Mouse (Mus musculus) heart, adult 2 months (tissue): ENCODE data around the gene H2-K1. TPM values are rescaled to one million over a fixed set of nuclear protein-coding genes. Genes with fewer than 3 reads are reported as not detected.

ENCODE experiments used
- DNase-seq, 2 experiments: peaks; one replicate each; pipeline ENCODE4 v3.0.0; 2021
- H3K27ac ChIP-seq: fragments of 200-600 bp; 2 replicates; pipeline ENCODE4 v1.8.1; 2022
- H3K27me3 ChIP-seq: fragments of 200-500 bp; 2 replicates; pipeline ENCODE4 v1.6.1; 2012; ENCODE audit warnings: mild to moderate bottlenecking, low read length, inconsistent platforms, mixed read lengths; ENCODE audit not compliant: control insufficient read depth, insufficient read depth
- H3K36me3 ChIP-seq: fragments of 200-500 bp; 2 replicates; pipeline ENCODE4 v1.6.1; 2012; ENCODE audit warnings: low read length, inconsistent platforms; ENCODE audit not compliant: control insufficient read depth, insufficient read depth
- H3K4me1 ChIP-seq: fragments of 200-500 bp; 2 replicates; pipeline ENCODE4 v1.6.1; 2011; ENCODE audit warnings: low read length; ENCODE audit not compliant: control insufficient read depth, insufficient read depth
- H3K4me3 ChIP-seq: fragments of 200-600 bp; 2 replicates; pipeline ENCODE4 v1.8.1; 2022
- H3K79me2 ChIP-seq: fragments of 200-500 bp; replicated peaks from 2 replicates; pipeline ENCODE4 v1.6.1; 2012; ENCODE audit warnings: mild to moderate bottlenecking, inconsistent platforms, low read length, moderate library complexity, mixed read lengths; ENCODE audit not compliant: control insufficient read depth, insufficient read depth
- H3K9ac ChIP-seq: fragments of 200-500 bp; 2 replicates; pipeline ENCODE4 v1.6.1; 2012; ENCODE audit warnings: low read depth, mild to moderate bottlenecking, control low read depth, inconsistent platforms, low read length, mixed read lengths
- CTCF ChIP-seq: fragments of 200-600 bp; IDR thresholded peaks from 2 replicates; pipeline ENCODE4 v1.8.1; 2022; ENCODE audit warnings: antibody characterized with exemption, mild to moderate bottlenecking, moderate library complexity
- EP300 ChIP-seq: fragments of 200-500 bp; IDR thresholded peaks from 2 replicates; pipeline ENCODE4 v1.6.1; 2011; ENCODE audit warnings: low read depth, low read length, control low read depth; ENCODE audit not compliant: insufficient read depth
- POLR2A ChIP-seq: fragments of 200-500 bp; IDR thresholded peaks from 2 replicates; pipeline ENCODE4 v1.6.1; 2011; ENCODE audit warnings: mild to moderate bottlenecking, low read depth, low read length, control low read depth; ENCODE audit not compliant: insufficient read depth
- WGBS: fragments of 180-500 bp; shearing (Covaris S2); methylation state at CpG from one replicate; pipeline ENCODE4 v1.1.7; 2018; 5-methylcytosine and 5-hydroxymethylcytosine counted together
- intact Hi-C: fragments of 180-260 bp; cut with DNase I; formaldehyde crosslinking; loops from one replicate; pipeline ENCODE4 v1.15.1; 2025
- polyA plus RNA-seq: library from polyadenylated mRNA; depleted of rRNA; stranded (reverse); fragments of >200 nt; gene quantifications from 2 replicates; pipeline ENCODE4 v1.2.3, GENCODE M21; 2012
- total RNA-seq, 2 experiments: library from RNA; stranded (reverse); gene quantifications; 2 replicates each; pipeline ENCODE4 v1.2.3; 2021

H2-K1 gene
- total and polyA plus RNA-seq, 3 experiments: 103 to 1,075 (median 117) TPM

- Histone ChIP-seq H3K36me3 (no peaks in the 10 kb centered on the region), H3K27me3 (no peaks in the 10 kb centered on the region), H3K27ac (no peak overlapping the region), H3K9ac (no peak overlapping the region), H3K4me3 (no peak overlapping the region), H3K4me1 (no peaks in the 10 kb centered on the region), H3K79me2 (0 out of 2 replicates have a peak, but pooled peaks cover 1% of the 10 kb centered on the region)
- TF ChIP-seq EP300 (no peak), CTCF (no peak), POLR2A (no peak)
- intact Hi-C loops: loop anchor here (1.0 kb wide), 1 partner anchor 1336 kb away; no protein-coding TSS in a partner anchor
- 88% methylated on average over 16 of the region's 16 CpGs for WGBS
- no peak for DNase-seq
Observed at GRCm38 (mm10) chr17:33965846-33966550, 34.1 kb downstream of the H2-K1 start.

GRCm38 (mm10) chr17:33965082-33965845 is 34.9 kb downstream of the H2-K1 start:
- Histone ChIP-seq H3K36me3 (no peaks in the 10 kb centered on the region), H3K27me3 (no peaks in the 10 kb centered on the region), H3K4me3 (no peak overlapping the region), H3K9ac (no peak overlapping the region), H3K27ac (no peak overlapping the region), H3K4me1 (no peaks in the 10 kb centered on the region), H3K79me2 (0 out of 2 replicates have a peak, but pooled peaks cover 1% of the 10 kb centered on the region)
- TF ChIP-seq CTCF: no peak
- TF ChIP-seq POLR2A: no peak
- no peak for TF ChIP-seq EP300
- no peak for DNase-seq
- 85% methylated on average over 17 of the region's 17 CpGs for WGBS
- intact Hi-C loops: loop anchor here (1.0 kb wide), 1 partner anchor 1337 kb away; no protein-coding TSS in a partner anchor

GRCm38 (mm10) chr17:33962876-33963275 is 37.3 kb downstream of the H2-K1 start:
- Histone ChIP-seq H3K9ac (no peak overlapping the region), H3K27me3 (no peaks in the 10 kb centered on the region), H3K27ac (no peak overlapping the region), H3K36me3 (no peaks in the 10 kb centered on the region), H3K4me3 (no peak overlapping the region), H3K4me1 (no peaks in the 10 kb centered on the region), H3K79me2 (0 out of 2 replicates have a peak, but pooled peaks cover 1% of the 10 kb centered on the region)
- intact Hi-C loops: no loop called here
- TF ChIP-seq CTCF (no peak), POLR2A (no peak), EP300 (no peak)
- DNase-seq: no peak
- 88% methylated on average over 7 of the region's 7 CpGs for WGBS

DNA sequence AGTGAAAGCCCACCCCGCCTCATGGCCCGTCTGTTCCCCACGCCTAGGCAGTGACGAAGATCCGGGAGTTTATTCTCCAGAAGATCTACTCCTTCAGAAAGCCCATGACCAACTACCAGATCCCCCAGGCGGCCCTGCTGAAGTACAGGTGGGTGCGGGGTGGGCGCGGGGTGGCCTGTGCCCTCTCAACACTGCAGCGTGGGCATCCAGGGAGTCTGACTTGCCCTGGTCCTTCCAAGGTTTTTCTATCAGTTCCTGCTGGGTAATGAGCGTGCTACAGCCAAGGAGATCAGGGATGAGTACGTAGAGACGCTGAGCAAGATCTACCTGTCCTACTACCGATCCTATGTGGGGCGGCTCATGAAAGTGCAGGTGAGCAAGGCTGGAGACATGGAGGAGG is 40.2 kb downstream of the H2-K1 start:
- no peak for TF ChIP-seq POLR2A
- no peak for TF ChIP-seq CTCF
- no peak for TF ChIP-seq EP300
- Histone ChIP-seq H3K4me3 (no peak overlapping the region), H3K36me3 (no peaks in the 10 kb centered on the region), H3K27ac (no peak overlapping the region), H3K79me2 (0 out of 2 replicates have a peak, but pooled peaks cover 1% of the 10 kb centered on the region), H3K27me3 (no peaks in the 10 kb centered on the region), H3K4me1 (no peaks in the 10 kb centered on the region; the same call in 1 of the 2 replicates), H3K9ac (no peak overlapping the region)
- DNase-seq: no peak
- intact Hi-C loops: no loop called here
- WGBS: 93% methylated on average over 15 of the region's 15 CpGs

GRCm38 (mm10) chr17:33959135-33959534 is 41.0 kb downstream of the H2-K1 start:
- WGBS: 93% methylated on average over 13 of the region's 13 CpGs
- no peak for DNase-seq
- intact Hi-C loops: no loop called here
- 0 out of 2 replicates have a peak, but pooled peaks cover 1% of the 10 kb centered on the region for H3K79me2 ChIP-seq
- H3K27me3 ChIP-seq: no peaks in the 10 kb centered on the region
- H3K36me3 ChIP-seq: peaks cover under 1% of the 10 kb centered on the region; the same call in 1 of the 2 replicates
- no peak overlapping the region for H3K9ac ChIP-seq
- no peak overlapping the region for H3K27ac ChIP-seq
- TF ChIP-seq CTCF (no peak), POLR2A (no peak), EP300 (no peak)
- H3K4me1 ChIP-seq: peaks cover 4% of the 10 kb centered on the region; the same call in 1 of the 2 replicates
- no peak overlapping the region for H3K4me3 ChIP-seq

GRCm38 (mm10) chr17:33958451-33958850 is 41.7 kb downstream of the H2-K1 start:
- intact Hi-C loops: no loop called here
- no peak for DNase-seq
- Histone ChIP-seq H3K9ac (no peak overlapping the region), H3K79me2 (0 out of 2 replicates have a peak, but pooled peaks cover under 1% of the 10 kb centered on the region), H3K4me1 (peaks cover 4% of the 10 kb centered on the region; the same call in 1 of the 2 replicates), H3K36me3 (peaks cover 3% of the 10 kb centered on the region; the same call in 1 of the 2 replicates), H3K27me3 (no peaks in the 10 kb centered on the region), H3K4me3 (no peak overlapping the region), H3K27ac (no peak overlapping the region)
- no peak for TF ChIP-seq POLR2A
- TF ChIP-seq EP300: no peak
- TF ChIP-seq CTCF: no peak
- 97% methylated on average over 11 of the region's 11 CpGs for WGBS
